Comparison of ENCODE assay signal across 11 mouse cellular contexts in genomic region chr7:101673497-101673896, GRCm38 (mm10). TPM values are rescaled to one million over a fixed set of nuclear protein-coding genes. Genes with fewer than 3 reads are reported as not detected.
DNase-seq lines count a peak whose midpoint lies in the region; ATAC-seq and TF ChIP-seq lines count a peak whose summit lies in the region.
"Had no signal": no experiment of that assay in that cellular context is flagged by ENCODE, and none has a peak within 500 bp of the region (broad histone marks: within the 10 kb centered on the region; RNA-seq: fewer than 3 reads in every experiment).

No protein-coding gene starts in this region.

- TF ChIP-seq CTCF in cerebellum, adult 2 months (IDR thresholded peaks at IDR 0.05; ENCODE audit: borderline replicate concordance, insufficient read depth, low read depth, low read length): no peak
- TF ChIP-seq CTCF in forebrain, postnatal 0 days (IDR thresholded peaks at IDR 0.05; ENCODE audit: low read depth): no peak

- H3K9ac ChIP-seq in kidney, embryonic 15.5 days: no peak overlapping the region
- H3K9ac ChIP-seq in heart, embryonic 14.5 days (ENCODE audit: low read length): 0 out of 2 replicates have a peak overlapping the region, but pooled peaks have one; percentile 21
- H3K9ac ChIP-seq in forebrain, postnatal 0 days: no peak overlapping the region
- H3K9ac ChIP-seq: embryonic facial prominence, embryonic 13.5 days had no signal

- ATAC-seq in kidney, embryonic 15.5 days (replicated peaks; ENCODE audit: low FRiP score): no peak
- no peak for ATAC-seq in heart, embryonic 14.5 days (ENCODE audit: insufficient number of reproducible peaks, insufficient read depth, low FRiP score, low read depth)
- ATAC-seq in forebrain, postnatal 0 days: no peak

- WGBS in kidney, embryonic 15.5 days: 13% methylated on average over 2 of the region's 2 CpGs
- WGBS in cerebellum, adult 2 months: 12% methylated on average over 2 of the region's 2 CpGs
- WGBS in heart, embryonic 14.5 days: 18% methylated on average over 2 of the region's 2 CpGs
- WGBS in forebrain, postnatal 0 days: 54% methylated on average over 2 of the region's 2 CpGs

- DNase-seq in kidney, postnatal 14 days: peak; percentile 43
- peak in 1 of 2 experiments; percentile 41 for DNase-seq in cerebellum, adult 2 months
- peak; percentile 30 to 45 for DNase-seq in thymus, adult 18-20 months
- no peak for DNase-seq in natural killer cell, adult 2 months (ENCODE audit: low spot score in 2 of 2)
- no peak for DNase-seq in neural tube, embryonic 10.5 days (ENCODE audit: extremely low spot score, low spot score)
- DNase-seq in forebrain, postnatal 0 days: no peak
- DNase-seq: right cerebral cortex, adult 18-20 months had no signal

- H3K4me2 ChIP-seq in kidney, embryonic 15.5 days: no peak overlapping the region
- no peak overlapping the region for H3K4me2 ChIP-seq in heart, embryonic 14.5 days (ENCODE audit: low read length)
- H3K4me2 ChIP-seq in forebrain, postnatal 0 days (ENCODE audit: low read depth): no peak overlapping the region
- H3K4me2 ChIP-seq: embryonic facial prominence, embryonic 13.5 days had no signal

- H3K4me1 ChIP-seq in kidney, embryonic 15.5 days: peaks cover 23% of the 10 kb centered on the region
- peaks cover 19% of the 10 kb centered on the region for H3K4me1 ChIP-seq in cerebellum, adult 2 months (ENCODE audit: control insufficient read depth, insufficient read depth, low read length)
- H3K4me1 ChIP-seq in heart, embryonic 14.5 days (ENCODE audit: control insufficient read depth in 2 of 2, insufficient read depth in 2 of 2, low read length in 2 of 2): peaks cover 20 to 32% of the 10 kb centered on the region in 2 experiments
- H3K4me1 ChIP-seq in forebrain, postnatal 0 days (ENCODE audit: insufficient read depth): no peaks in the 10 kb centered on the region

- no peaks in the 10 kb centered on the region for H3K9me3 ChIP-seq in kidney, embryonic 15.5 days (replicated peaks)
- H3K9me3 ChIP-seq in heart, embryonic 14.5 days (ENCODE audit: control insufficient read depth, low read length): no peaks in the 10 kb centered on the region
- no peaks in the 10 kb centered on the region for H3K9me3 ChIP-seq in forebrain, postnatal 0 days (ENCODE audit: low read length)
- H3K9me3 ChIP-seq: embryonic facial prominence, embryonic 13.5 days had no signal

- no peak overlapping the region for H3K4me3 ChIP-seq in kidney, embryonic 15.5 days (replicated peaks)
- H3K4me3 ChIP-seq in cerebellum, adult 2 months (replicated peaks; ENCODE audit: insufficient read depth, low read depth, low read length): no peak overlapping the region
- H3K4me3 ChIP-seq in heart, embryonic 14.5 days (ENCODE audit: control insufficient read depth in 1 of 2, insufficient read depth in 1 of 2, low read depth in 1 of 2, low read length in 2 of 2): no peak overlapping the region
- H3K4me3 ChIP-seq in forebrain, postnatal 0 days (ENCODE audit: low read depth, low read length): no peak overlapping the region
- H3K4me3 ChIP-seq: embryonic facial prominence, embryonic 13.5 days had no signal

- no peak for TF ChIP-seq POLR2A in cerebellum, adult 2 months (IDR thresholded peaks at IDR 0.05; ENCODE audit: borderline replicate concordance, insufficient read depth, low read length)

- peaks cover 9% of the 10 kb centered on the region; the same call in 1 of the 2 replicates for H3K36me3 ChIP-seq in kidney, embryonic 15.5 days
- peaks cover 3% of the 10 kb centered on the region; the same call in 1 of the 2 replicates for H3K36me3 ChIP-seq in heart, embryonic 14.5 days (ENCODE audit: control insufficient read depth, insufficient read depth, low read length)
- 0 out of 2 replicates have a peak, but pooled peaks cover 5% of the 10 kb centered on the region for H3K36me3 ChIP-seq in forebrain, postnatal 0 days (ENCODE audit: insufficient read depth)

- no peak overlapping the region for H3K27ac ChIP-seq in kidney, embryonic 15.5 days
- peak overlapping the region; percentile 4; the same call in 1 of the 2 replicates for H3K27ac ChIP-seq in cerebellum, adult 2 months (ENCODE audit: insufficient read depth, low read length)
- peak overlapping the region; percentile 13 to 35; a peak in 1 of 4 replicates for H3K27ac ChIP-seq in heart, embryonic 14.5 days (replicated peaks in 1 of 2; ENCODE audit: control insufficient read depth in 1 of 2, insufficient read depth in 1 of 2, low read depth in 2 of 2, low read length in 2 of 2)
- no peak overlapping the region for H3K27ac ChIP-seq in forebrain, postnatal 0 days (ENCODE audit: low read depth, low read length)
- H3K27ac ChIP-seq: embryonic facial prominence, embryonic 13.5 days; macrophage had no signal

- H3K27me3 ChIP-seq in kidney, embryonic 15.5 days: no peaks in the 10 kb centered on the region
- no peaks in the 10 kb centered on the region for H3K27me3 ChIP-seq in cerebellum, adult 2 months (ENCODE audit: control insufficient read depth, insufficient read depth, low read length)
- H3K27me3 ChIP-seq in heart, embryonic 14.5 days (ENCODE audit: control insufficient read depth, insufficient read depth, low read length): no peaks in the 10 kb centered on the region
- H3K27me3 ChIP-seq in forebrain, postnatal 0 days (ENCODE audit: insufficient read depth, low read length): no peaks in the 10 kb centered on the region
- H3K27me3 ChIP-seq: embryonic facial prominence, embryonic 13.5 days had no signal

RNA-seq across cellular contexts. Expression of gene Clpb, which starts 10.1 kb away (rescaled TPM):
- polyA plus RNA-seq in kidney, embryonic 15.5 days (2015; fragmentation: Nextera tagmentation; extraction: Ambion mirVana): 58.7 and 64.7 TPM in 2 replicates
- polyA plus RNA-seq in cerebellum, adult 2 months (2012; rRNA removed): 33.0 and 37.4 TPM in 2 replicates
- polyA plus RNA-seq in heart, embryonic 14.5 days (2014; fragmentation: Nextera tagmentation; extraction: Ambion mirVana): 46.8 and 48.7 TPM in 2 replicates
- 40.6 and 45.9 TPM in 2 replicates for total RNA-seq in forebrain, postnatal 0 days (2014; rRNA removed)
- polyA plus RNA-seq in forebrain, postnatal 0 days (2015; fragmentation: Nextera tagmentation; extraction: Ambion mirVana): 34.6 and 38.3 TPM in 2 replicates

Comparison
In these comparisons a context has a peak if more than half of its experiments do, and no peak if none do; other contexts are left out.
1. DNase-seq: peak in kidney, postnatal 14 days (single experiment) and thymus, adult 18-20 months (2 of 2); none in natural killer cell, adult 2 months (0 of 2), neural tube, embryonic 10.5 days (single experiment) and forebrain, postnatal 0 days (single experiment).
2. H3K27ac ChIP-seq: peak in cerebellum, adult 2 months (single experiment) and heart, embryonic 14.5 days (2 of 2); none in kidney, embryonic 15.5 days (single experiment) and forebrain, postnatal 0 days (single experiment).